Mouse (Mus musculus): Measurements from ENCODE around the gene Timp3.

The Timp3 gene

DNA sequence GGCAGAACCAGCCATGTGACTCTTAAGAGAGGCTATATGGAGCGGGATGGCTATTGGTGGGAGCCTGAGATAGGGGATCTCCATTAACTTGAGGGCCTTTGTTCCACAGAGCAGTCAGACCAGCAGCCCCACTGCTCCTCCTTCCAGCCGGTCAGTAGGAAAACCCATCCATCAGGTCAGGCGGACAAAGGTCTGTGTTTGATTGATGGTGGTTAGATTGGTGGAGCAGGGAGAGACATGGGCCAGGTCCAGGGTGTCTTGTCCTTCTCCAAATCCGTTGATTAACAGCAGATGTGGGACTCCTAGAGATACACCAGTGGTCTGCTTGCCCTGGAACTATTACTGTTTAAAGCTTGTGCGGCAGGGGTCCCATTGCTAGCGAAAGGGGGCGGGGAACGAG, 34.4 kb downstream of the Timp3 start:
- no peaks in the 10 kb centered on the region for H3K36me3 ChIP-seq (ENCODE audit: insufficient read depth, low read length)
- TF ChIP-seq CTCF (conservative IDR thresholded peaks at IDR 0.05; ENCODE audit: low read length) = no peak
- H3K27me3 ChIP-seq (ENCODE audit: insufficient read depth, low read length) = peaks cover 4% of the 10 kb centered on the region; the same call in 1 of the 2 replicates
- no peak overlapping the region for H3K4me3 ChIP-seq (replicated peaks; ENCODE audit: low read length)
- no peaks in the 10 kb centered on the region for H3K9me3 ChIP-seq (ENCODE audit: low read length)
- H3K4me1 ChIP-seq (replicated peaks; ENCODE audit: low read depth, low read length) = peaks cover 49% of the 10 kb centered on the region

GRCm38 (mm10) chr10:86336506-86336905, 36.3 kb downstream of the Timp3 start:
- Histone ChIP-seq H3K9me3 (ENCODE audit: low read length) (no peaks in the 10 kb centered on the region), H3K27me3 (ENCODE audit: insufficient read depth, low read length) (no peaks in the 10 kb centered on the region; the same call in 1 of the 2 replicates), H3K4me1 (replicated peaks; ENCODE audit: low read depth, low read length) (peaks cover 66% of the 10 kb centered on the region), H3K36me3 (ENCODE audit: insufficient read depth, low read length) (no peaks in the 10 kb centered on the region), H3K4me3 (replicated peaks; ENCODE audit: low read length) (no peak overlapping the region)
- no peak for TF ChIP-seq CTCF (conservative IDR thresholded peaks at IDR 0.05; ENCODE audit: low read length)
- TF ChIP-seq POU5F1 (IDR thresholded peaks at IDR 0.05; ENCODE audit: borderline replicate concordance, low read length) = no peak
- no peak for TF ChIP-seq NANOG (IDR thresholded peaks at IDR 0.05; ENCODE audit: borderline replicate concordance, low read length)

DNA sequence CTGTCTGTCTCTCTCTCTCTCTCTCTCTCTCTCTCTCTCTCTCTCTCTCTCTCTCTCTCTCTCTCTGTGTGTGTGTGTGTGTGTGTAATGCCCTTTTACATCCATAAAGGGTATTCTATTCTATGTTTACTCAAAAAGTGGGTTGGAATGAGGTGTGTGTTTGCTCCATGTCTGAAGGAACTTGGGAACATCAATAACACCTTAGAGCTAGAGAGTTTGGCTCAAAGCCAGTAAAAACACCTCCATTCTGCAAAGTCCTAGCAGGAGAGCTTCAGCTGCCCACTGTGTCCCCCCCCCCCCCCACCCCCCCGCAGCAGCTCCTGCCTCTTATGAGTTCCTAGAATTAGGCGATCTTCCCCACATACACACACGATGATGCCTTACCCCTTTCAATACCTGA, 37.1 kb downstream of the Timp3 start:
- Histone ChIP-seq H3K4me1 (replicated peaks; ENCODE audit: low read depth, low read length) (peaks cover 73% of the 10 kb centered on the region), H3K9me3 (ENCODE audit: low read length) (no peaks in the 10 kb centered on the region), H3K36me3 (ENCODE audit: insufficient read depth, low read length) (no peaks in the 10 kb centered on the region), H3K4me3 (replicated peaks; ENCODE audit: low read length) (no peak overlapping the region), H3K27me3 (ENCODE audit: insufficient read depth, low read length) (no peaks in the 10 kb centered on the region; the same call in 1 of the 2 replicates)
- TF ChIP-seq CTCF (conservative IDR thresholded peaks at IDR 0.05; ENCODE audit: low read length) (no peak), NANOG (IDR thresholded peaks at IDR 0.05; ENCODE audit: borderline replicate concordance, low read length) (no peak), POU5F1 (IDR thresholded peaks at IDR 0.05; ENCODE audit: borderline replicate concordance, low read length) (no peak)

DNA sequence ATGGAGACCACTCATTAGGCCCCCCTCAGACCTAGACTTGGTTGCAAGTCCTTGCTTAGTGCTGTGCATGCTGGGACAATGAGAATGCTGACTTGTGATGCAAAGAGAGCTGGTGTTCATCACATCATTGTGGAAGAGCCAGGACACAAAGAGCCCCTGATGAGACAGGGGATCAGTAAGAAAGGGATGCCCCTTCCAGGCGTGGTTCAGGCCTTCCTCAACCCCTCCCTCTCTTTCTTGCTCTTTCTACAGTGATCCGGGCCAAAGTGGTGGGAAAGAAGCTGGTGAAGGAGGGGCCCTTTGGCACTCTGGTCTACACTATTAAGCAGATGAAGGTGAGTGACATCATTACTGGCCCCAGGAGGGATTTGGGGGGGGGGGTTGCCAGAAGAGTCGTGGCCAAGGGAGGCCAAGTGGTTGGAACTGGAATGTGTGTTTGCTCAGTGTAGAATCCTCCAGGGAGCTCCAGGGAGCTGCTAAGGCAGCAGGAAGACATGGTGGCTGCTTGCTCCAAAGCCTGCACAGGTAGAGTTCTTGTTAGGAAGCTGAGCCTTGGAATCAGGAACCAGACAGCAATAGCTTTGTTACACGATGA, 38.0 kb downstream of the Timp3 start:
- TF ChIP-seq NANOG (IDR thresholded peaks at IDR 0.05; ENCODE audit: borderline replicate concordance, low read length) = peak; percentile 76
- no peak for TF ChIP-seq CTCF (conservative IDR thresholded peaks at IDR 0.05; ENCODE audit: low read length)
- Histone ChIP-seq H3K9me3 (ENCODE audit: low read length) (no peaks in the 10 kb centered on the region), H3K36me3 (ENCODE audit: insufficient read depth, low read length) (no peaks in the 10 kb centered on the region), H3K27me3 (ENCODE audit: insufficient read depth, low read length) (no peaks in the 10 kb centered on the region; the same call in 1 of the 2 replicates), H3K4me3 (replicated peaks; ENCODE audit: low read length) (no peak overlapping the region), H3K4me1 (replicated peaks; ENCODE audit: low read depth, low read length) (peaks cover 74% of the 10 kb centered on the region)

- Histone ChIP-seq H3K4me1 (replicated peaks; ENCODE audit: low read depth, low read length) (peaks cover 71% of the 10 kb centered on the region), H3K4me3 (replicated peaks; ENCODE audit: low read length) (no peak overlapping the region), H3K27me3 (ENCODE audit: insufficient read depth, low read length) (no peaks in the 10 kb centered on the region; the same call in 1 of the 2 replicates), H3K9me3 (ENCODE audit: low read length) (no peaks in the 10 kb centered on the region), H3K36me3 (ENCODE audit: insufficient read depth, low read length) (no peaks in the 10 kb centered on the region)
- TF ChIP-seq NANOG (IDR thresholded peaks at IDR 0.05; ENCODE audit: borderline replicate concordance, low read length) (no peak), POU5F1 (IDR thresholded peaks at IDR 0.05; ENCODE audit: borderline replicate concordance, low read length) (no peak), CTCF (conservative IDR thresholded peaks at IDR 0.05; ENCODE audit: low read length) (no peak)
These were observed 38.9 kb downstream of the Timp3 start for GRCm38 (mm10) chr10:86339121-86339520.

- H3K4me1 ChIP-seq (replicated peaks; ENCODE audit: low read depth, low read length) = peaks cover 70% of the 10 kb centered on the region
- H3K9me3 ChIP-seq (ENCODE audit: low read length) = no peaks in the 10 kb centered on the region
- no peaks in the 10 kb centered on the region; the same call in 1 of the 2 replicates for H3K27me3 ChIP-seq (ENCODE audit: insufficient read depth, low read length)
- no peak overlapping the region for H3K4me3 ChIP-seq (replicated peaks; ENCODE audit: low read length)
- no peaks in the 10 kb centered on the region for H3K36me3 ChIP-seq (ENCODE audit: insufficient read depth, low read length)
- TF ChIP-seq POU5F1 (IDR thresholded peaks at IDR 0.05; ENCODE audit: borderline replicate concordance, low read length) (no peak), CTCF (conservative IDR thresholded peaks at IDR 0.05; ENCODE audit: low read length) (no peak), NANOG (IDR thresholded peaks at IDR 0.05; ENCODE audit: borderline replicate concordance, low read length) (no peak)
These were observed 39.6 kb downstream of the Timp3 start for GRCm38 (mm10) chr10:86339649-86340379.

DNA sequence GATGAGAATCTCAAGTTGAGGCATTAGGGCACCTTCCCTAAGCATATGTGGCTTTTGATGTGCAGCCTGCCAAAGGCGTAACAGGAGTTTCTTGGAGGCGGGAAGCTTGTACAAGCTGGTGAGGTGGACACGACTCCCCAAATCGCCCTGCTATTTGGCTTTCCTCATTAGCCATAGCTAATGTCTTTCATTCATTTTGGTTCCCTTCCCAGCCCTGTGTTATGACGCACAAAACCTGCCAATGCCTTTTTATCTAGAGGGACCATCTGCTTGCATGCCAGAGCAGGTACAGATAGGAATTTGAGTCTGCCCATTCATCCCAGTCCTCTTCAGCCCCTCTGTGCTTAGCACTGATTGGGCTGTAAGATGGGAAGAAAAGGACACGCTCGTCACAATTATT, 40.2 kb downstream of the Timp3 start:
- TF ChIP-seq NANOG (IDR thresholded peaks at IDR 0.05; ENCODE audit: borderline replicate concordance, low read length) = no peak
- no peak for TF ChIP-seq POU5F1 (IDR thresholded peaks at IDR 0.05; ENCODE audit: borderline replicate concordance, low read length)
- no peak for TF ChIP-seq CTCF (conservative IDR thresholded peaks at IDR 0.05; ENCODE audit: low read length)
- no peaks in the 10 kb centered on the region for H3K9me3 ChIP-seq (ENCODE audit: low read length)
- H3K4me1 ChIP-seq (replicated peaks; ENCODE audit: low read depth, low read length) = peaks cover 65% of the 10 kb centered on the region
- no peak overlapping the region for H3K4me3 ChIP-seq (replicated peaks; ENCODE audit: low read length)
- no peaks in the 10 kb centered on the region for H3K36me3 ChIP-seq (ENCODE audit: insufficient read depth, low read length)
- no peaks in the 10 kb centered on the region; the same call in 1 of the 2 replicates for H3K27me3 ChIP-seq (ENCODE audit: insufficient read depth, low read length)

GRCm38 (mm10) chr10:86340991-86341527, 40.9 kb downstream of the Timp3 start:
- H3K9me3 ChIP-seq (ENCODE audit: low read length) = no peaks in the 10 kb centered on the region
- H3K4me1 ChIP-seq (replicated peaks; ENCODE audit: low read depth, low read length) = peaks cover 63% of the 10 kb centered on the region
- no peak overlapping the region for H3K4me3 ChIP-seq (replicated peaks; ENCODE audit: low read length)
- no peaks in the 10 kb centered on the region for H3K36me3 ChIP-seq (ENCODE audit: insufficient read depth, low read length)
- no peak for TF ChIP-seq CTCF (conservative IDR thresholded peaks at IDR 0.05; ENCODE audit: low read length)
- no peak for TF ChIP-seq POU5F1 (IDR thresholded peaks at IDR 0.05; ENCODE audit: borderline replicate concordance, low read length)
- no peak for TF ChIP-seq NANOG (IDR thresholded peaks at IDR 0.05; ENCODE audit: borderline replicate concordance, low read length)
- no peaks in the 10 kb centered on the region; the same call in 1 of the 2 replicates for H3K27me3 ChIP-seq (ENCODE audit: insufficient read depth, low read length)

Measured in E14TG2a.4 (cell line).